Mouse (Mus musculus) heart, adult 2 months (tissue): ENCODE data around the gene Sdr9c7.

Experiments
- CTCF ChIP-seq: fragments of 200-600 bp; IDR thresholded peaks from 2 replicates; pipeline ENCODE4 v1.8.1; 2022; ENCODE audit warnings: antibody characterized with exemption, mild to moderate bottlenecking, moderate library complexity
- POLR2A ChIP-seq: fragments of 200-500 bp; IDR thresholded peaks from 2 replicates; pipeline ENCODE4 v1.6.1; 2011; ENCODE audit warnings: mild to moderate bottlenecking, low read depth, low read length, control low read depth; ENCODE audit not compliant: insufficient read depth

GRCm38 (mm10) chr10:127866232-127866631 is 32.1 kb upstream of the Sdr9c7 start, which contains the start of gene Rdh16f2:
- TF ChIP-seq CTCF (no peak), POLR2A (no peak)
